Mouse (Mus musculus): ENCODE data around the gene Ccdc158. TPM values are rescaled to one million over a fixed set of nuclear protein-coding genes. Genes with fewer than 3 reads are reported as not detected.
A peak's percentile ranks its signal among the peaks of the same experiment; 100 is the strongest.

The Ccdc158 gene
- polyA plus RNA-seq, 1 experiment from 2014 or later, result 1.1 TPM

DNA sequence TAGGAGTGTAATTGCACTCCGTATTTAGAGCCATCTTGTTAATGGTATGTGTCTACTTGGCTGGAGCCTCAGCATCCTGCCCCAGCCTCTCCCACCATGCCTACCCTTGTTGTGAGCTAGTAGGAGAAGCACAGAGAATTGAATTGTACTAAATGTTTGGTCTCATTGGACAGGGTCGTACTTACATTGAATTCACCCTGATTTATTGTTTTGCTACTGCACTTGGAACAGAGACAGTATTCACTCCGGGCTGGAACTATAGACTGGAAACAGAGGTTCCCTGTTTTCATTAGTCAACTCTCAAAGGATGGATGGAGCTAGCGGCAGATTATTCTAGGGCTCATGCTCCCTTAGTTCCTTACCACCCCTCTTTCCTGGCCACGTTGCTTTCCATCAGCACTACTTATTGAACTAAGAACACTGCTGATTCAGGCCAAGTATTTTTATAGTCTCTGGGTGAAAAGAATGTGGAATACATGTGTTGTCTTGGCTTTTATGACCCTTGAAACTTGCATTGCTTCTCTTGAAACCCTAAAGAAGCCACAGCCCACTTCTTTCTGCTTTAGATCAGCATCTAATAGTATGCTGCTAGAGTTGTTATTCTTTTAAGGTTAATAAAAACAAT, 36.7 kb upstream of the Ccdc158 start:
- 85% methylated on average over 5 of the region's 5 CpGs for WGBS
- Histone ChIP-seq H3K9ac (ENCODE audit: low read length) (no peak overlapping the region), H3K27ac (ENCODE audit: low read depth, low read length) (no peak overlapping the region), H3K9me3 (ENCODE audit: control insufficient read depth, low read length) (no peaks in the 10 kb centered on the region), H3K27me3 (ENCODE audit: control insufficient read depth, insufficient read depth, low read length) (no peaks in the 10 kb centered on the region), H3K4me3 (ENCODE audit: low read depth, low read length) (no peak overlapping the region), H3K4me1 (ENCODE audit: control insufficient read depth, insufficient read depth, low read length) (peaks cover 7% of the 10 kb centered on the region), H3K4me2 (no peak overlapping the region), H3K36me3 (ENCODE audit: control insufficient read depth, insufficient read depth, low read length) (no peaks in the 10 kb centered on the region)
- DNase-seq (ENCODE audit: low spot score, missing footprints), result no peak
- ATAC-seq (ENCODE audit: low FRiP score), result no peak

DNA sequence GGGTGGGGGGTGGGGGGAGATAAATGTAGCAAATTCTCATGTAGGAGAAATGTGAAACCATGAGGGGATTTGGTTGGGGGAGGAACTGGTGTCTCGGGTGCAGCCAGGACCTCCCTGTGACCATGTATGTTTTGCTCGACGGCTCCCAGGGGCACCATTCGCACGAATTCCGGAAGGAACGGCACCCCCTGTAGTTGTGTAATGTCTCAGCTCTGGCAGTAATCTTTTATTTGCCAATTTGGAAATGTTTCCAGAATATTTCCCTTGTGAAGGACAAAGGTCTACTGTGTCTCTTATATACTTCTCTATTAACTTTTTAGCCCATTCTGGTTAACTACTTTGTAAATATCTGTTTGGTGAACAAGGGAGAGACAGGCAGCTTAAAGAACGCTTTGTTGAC, 35.7 kb upstream of the Ccdc158 start:
- ATAC-seq (ENCODE audit: low FRiP score), result no peak
- Histone ChIP-seq H3K27ac (ENCODE audit: low read depth, low read length) (no peak overlapping the region), H3K9me3 (ENCODE audit: control insufficient read depth, low read length) (no peaks in the 10 kb centered on the region), H3K4me2 (no peak overlapping the region), H3K4me3 (ENCODE audit: low read depth, low read length) (no peak overlapping the region), H3K9ac (ENCODE audit: low read length) (no peak overlapping the region), H3K4me1 (ENCODE audit: control insufficient read depth, insufficient read depth, low read length) (peaks cover 16% of the 10 kb centered on the region), H3K36me3 (ENCODE audit: control insufficient read depth, insufficient read depth, low read length) (no peaks in the 10 kb centered on the region), H3K27me3 (ENCODE audit: control insufficient read depth, insufficient read depth, low read length) (no peaks in the 10 kb centered on the region)
- DNase-seq (ENCODE audit: low spot score, missing footprints), result no peak
- 76% methylated on average over 8 of the region's 8 CpGs for WGBS

DNA sequence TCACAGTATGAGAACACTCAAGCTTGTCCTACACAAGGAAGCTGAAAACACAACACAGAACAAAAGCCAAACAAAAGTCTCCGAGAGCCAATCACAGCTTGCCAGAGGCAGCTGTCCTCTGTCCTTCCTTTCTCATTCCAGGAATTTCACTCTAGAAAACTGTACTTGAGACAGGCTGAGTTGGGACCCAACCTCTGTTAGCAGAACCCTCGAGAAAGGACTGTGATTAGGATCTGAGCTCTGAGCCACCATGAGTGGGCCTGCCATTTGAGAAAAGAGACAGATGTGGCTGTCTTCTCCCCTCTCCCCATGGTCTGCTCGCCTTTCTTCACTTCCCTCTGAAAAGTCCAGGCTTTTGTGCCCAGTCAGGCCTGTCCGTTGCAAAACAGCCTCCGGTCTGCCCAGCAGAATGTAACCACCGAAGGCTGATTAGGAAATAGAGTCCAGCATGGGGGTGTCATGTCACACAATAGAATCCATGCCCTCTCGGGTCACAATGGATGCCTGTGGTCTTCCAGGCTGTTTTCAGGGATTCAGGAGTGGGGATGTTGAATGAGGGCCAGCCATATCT, 32.9 kb upstream of the Ccdc158 start:
- no peak overlapping the region for H3K4me3 ChIP-seq (ENCODE audit: low read depth, low read length)
- no peaks in the 10 kb centered on the region for H3K36me3 ChIP-seq (ENCODE audit: control insufficient read depth, insufficient read depth, low read length)
- DNase-seq (ENCODE audit: low spot score, missing footprints) (peak; percentile 90), ATAC-seq (ENCODE audit: low FRiP score) (peak; percentile 43; the same call in 1 of the 2 replicates)
- WGBS, result 15% methylated on average over 7 of the region's 7 CpGs
- H3K27me3 ChIP-seq (ENCODE audit: control insufficient read depth, insufficient read depth, low read length), result no peaks in the 10 kb centered on the region
- peak overlapping the region; percentile 60 for H3K27ac ChIP-seq (ENCODE audit: low read depth, low read length)
- H3K4me2 ChIP-seq, result no peak overlapping the region
- 0 out of 2 replicates have a peak overlapping the region, but pooled peaks have one; percentile 22 for H3K9ac ChIP-seq (ENCODE audit: low read length)
- no peaks in the 10 kb centered on the region for H3K9me3 ChIP-seq (ENCODE audit: control insufficient read depth, low read length)
- H3K4me1 ChIP-seq (ENCODE audit: control insufficient read depth, insufficient read depth, low read length), result peaks cover 16% of the 10 kb centered on the region

DNA sequence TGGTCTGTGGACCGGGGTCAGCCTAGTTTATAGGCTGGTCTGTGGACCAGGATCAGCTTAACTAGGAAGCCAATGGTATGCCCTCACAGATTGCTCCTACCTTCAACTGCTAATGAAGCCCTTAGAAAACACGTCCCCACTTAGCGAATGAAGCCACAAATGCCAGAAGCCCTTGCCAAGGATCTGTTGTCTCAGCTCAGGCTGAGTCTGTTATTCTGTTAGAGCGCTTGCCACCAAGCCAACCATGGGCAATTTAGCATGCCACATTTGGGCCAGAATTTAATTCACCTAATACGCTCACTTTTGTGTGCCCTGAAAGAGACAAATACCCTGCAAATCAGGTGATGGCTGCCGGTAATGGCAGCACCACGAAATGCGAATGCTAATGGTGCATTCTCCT, 28.6 kb upstream of the Ccdc158 start:
- H3K9me3 ChIP-seq (ENCODE audit: control insufficient read depth, low read length), result no peaks in the 10 kb centered on the region
- H3K4me1 ChIP-seq (ENCODE audit: control insufficient read depth, insufficient read depth, low read length), result peaks cover 22% of the 10 kb centered on the region
- 89% methylated on average over 8 of the region's 8 CpGs for WGBS
- DNase-seq (ENCODE audit: low spot score, missing footprints), result no peak
- no peaks in the 10 kb centered on the region for H3K36me3 ChIP-seq (ENCODE audit: control insufficient read depth, insufficient read depth, low read length)
- H3K9ac ChIP-seq (ENCODE audit: low read length), result no peak overlapping the region
- ATAC-seq (ENCODE audit: low FRiP score), result no peak
- H3K27me3 ChIP-seq (ENCODE audit: control insufficient read depth, insufficient read depth, low read length), result no peaks in the 10 kb centered on the region
- no peak overlapping the region for H3K4me2 ChIP-seq
- no peak overlapping the region for H3K4me3 ChIP-seq (ENCODE audit: low read depth, low read length)
- no peak overlapping the region for H3K27ac ChIP-seq (ENCODE audit: low read depth, low read length)

DNA sequence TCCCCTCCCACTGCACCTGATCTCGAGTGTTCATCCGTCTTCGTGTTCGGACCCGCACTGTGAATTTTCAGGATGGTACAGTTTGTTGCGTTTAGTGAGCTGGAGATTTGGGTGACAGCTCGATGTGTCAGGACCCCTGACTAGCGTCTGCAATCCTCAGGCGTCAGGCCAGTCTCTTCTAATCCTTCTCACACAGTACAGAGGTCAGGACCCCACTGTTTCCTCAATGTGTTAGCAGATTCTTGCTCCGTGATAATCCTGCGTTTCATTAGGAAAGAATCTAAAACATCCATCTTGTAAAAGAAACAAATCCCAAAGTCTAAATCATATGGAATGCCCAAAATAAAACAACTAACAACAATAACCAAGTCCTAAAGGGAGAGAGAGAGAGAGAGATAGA, 26.7 kb upstream of the Ccdc158 start:
- DNase-seq (ENCODE audit: low spot score, missing footprints), result no peak

DNA sequence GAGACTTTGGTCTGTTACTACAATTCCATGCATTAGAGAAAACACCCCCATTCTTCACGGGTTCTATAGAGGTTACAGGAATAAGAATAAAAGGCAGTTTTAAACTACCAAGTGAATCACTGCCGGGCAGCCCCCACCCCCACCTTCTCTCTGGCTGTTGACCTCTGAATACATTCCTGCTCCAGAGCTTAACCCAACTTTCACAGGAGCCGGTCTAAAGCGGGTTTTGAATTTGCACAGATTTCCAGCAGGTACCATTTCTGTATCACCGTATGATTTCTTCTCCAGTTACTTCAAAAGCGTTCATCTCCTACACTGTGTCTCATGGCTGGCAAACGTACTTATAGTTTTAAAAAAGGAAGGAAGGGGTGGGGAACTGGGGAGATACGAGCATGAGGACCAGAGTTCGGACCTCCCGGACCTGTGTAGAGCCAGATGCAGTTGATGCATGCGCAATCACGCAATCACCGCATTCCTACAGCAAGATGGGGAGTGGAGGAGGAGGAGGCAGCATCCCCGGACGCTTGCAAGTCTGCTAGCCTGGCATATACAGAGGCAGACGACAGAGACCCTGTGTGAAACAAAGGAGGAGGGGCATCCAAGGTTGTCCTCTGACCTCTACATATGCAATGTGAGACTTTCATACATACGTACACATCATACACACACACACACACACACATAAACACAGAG, 23.9 kb upstream of the Ccdc158 start:
- Histone ChIP-seq H3K9ac (ENCODE audit: low read length) (peak overlapping the region; percentile 47), H3K4me3 (ENCODE audit: low read depth, low read length) (peak overlapping the region; percentile 21), H3K9me3 (ENCODE audit: control insufficient read depth, low read length) (no peaks in the 10 kb centered on the region), H3K36me3 (ENCODE audit: control insufficient read depth, insufficient read depth, low read length) (no peaks in the 10 kb centered on the region), H3K4me1 (ENCODE audit: control insufficient read depth, insufficient read depth, low read length) (peaks cover 10% of the 10 kb centered on the region), H3K4me2 (peak overlapping the region; percentile 47), H3K27me3 (ENCODE audit: control insufficient read depth, insufficient read depth, low read length) (no peaks in the 10 kb centered on the region), H3K27ac (ENCODE audit: low read depth, low read length) (peak overlapping the region; percentile 64)
- DNase-seq (ENCODE audit: low spot score, missing footprints), result peak; percentile 94
- 6% methylated on average over 17 of the region's 17 CpGs for WGBS
- ATAC-seq (ENCODE audit: low FRiP score), result peak; percentile 76

More for the DNA sequence above, 26.7 kb upstream of the Ccdc158 start:
- Histone ChIP-seq H3K9ac (ENCODE audit: low read length) (no peak overlapping the region), H3K4me3 (ENCODE audit: low read depth, low read length) (no peak overlapping the region), H3K27me3 (ENCODE audit: control insufficient read depth, insufficient read depth, low read length) (no peaks in the 10 kb centered on the region), H3K36me3 (ENCODE audit: control insufficient read depth, insufficient read depth, low read length) (no peaks in the 10 kb centered on the region), H3K27ac (ENCODE audit: low read depth, low read length) (no peak overlapping the region), H3K4me2 (no peak overlapping the region), H3K4me1 (ENCODE audit: control insufficient read depth, insufficient read depth, low read length) (peaks cover 18% of the 10 kb centered on the region), H3K9me3 (ENCODE audit: control insufficient read depth, low read length) (no peaks in the 10 kb centered on the region)
- no peak for ATAC-seq (ENCODE audit: low FRiP score)
- WGBS, result 32% methylated on average over 11 of the region's 11 CpGs

DNA sequence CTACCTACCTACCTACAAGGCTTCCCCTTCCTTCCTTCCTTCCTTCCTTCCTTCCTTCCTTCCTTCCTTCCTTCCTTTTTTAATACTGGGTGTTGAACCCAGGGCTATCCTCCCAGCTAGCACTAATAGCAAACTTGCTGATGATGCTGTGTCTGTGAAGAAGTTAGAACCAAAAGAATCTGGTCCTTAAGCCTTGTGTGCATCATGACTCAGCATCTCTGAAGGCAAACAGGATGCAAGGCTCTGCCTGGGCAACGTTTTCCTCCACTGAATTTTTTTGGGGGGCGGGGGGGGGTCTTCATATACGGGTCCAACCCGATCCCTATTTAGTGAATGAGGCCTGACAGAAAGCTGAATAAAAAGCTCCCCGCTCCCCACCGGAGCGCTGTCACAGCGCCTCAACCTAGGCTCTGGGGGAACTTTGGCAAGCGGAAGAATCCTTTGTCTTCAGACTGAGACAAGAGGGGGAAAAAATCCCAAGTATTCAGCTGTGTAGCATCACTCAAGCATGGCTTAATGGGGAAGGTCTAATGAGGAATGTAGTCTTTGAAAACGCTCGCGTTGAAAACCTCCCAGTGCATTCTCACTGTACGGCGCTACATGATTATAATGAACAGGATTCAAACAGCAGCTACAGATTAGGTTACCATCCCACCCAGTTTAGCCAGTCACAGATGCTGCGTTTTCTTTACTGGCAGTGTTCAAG, 23.2 kb upstream of the Ccdc158 start:
- no peaks in the 10 kb centered on the region for H3K36me3 ChIP-seq (ENCODE audit: control insufficient read depth, insufficient read depth, low read length)
- DNase-seq (ENCODE audit: low spot score, missing footprints) (peak; percentile 94), ATAC-seq (ENCODE audit: low FRiP score) (peak; percentile 74)
- under 1% methylated on average over 15 of the region's 15 CpGs for WGBS
- peak overlapping the region; percentile 47 for H3K9ac ChIP-seq (ENCODE audit: low read length)
- H3K4me1 ChIP-seq (ENCODE audit: control insufficient read depth, insufficient read depth, low read length), result peaks cover 10% of the 10 kb centered on the region
- no peaks in the 10 kb centered on the region for H3K9me3 ChIP-seq (ENCODE audit: control insufficient read depth, low read length)
- peak overlapping the region; percentile 64 for H3K27ac ChIP-seq (ENCODE audit: low read depth, low read length)
- no peaks in the 10 kb centered on the region for H3K27me3 ChIP-seq (ENCODE audit: control insufficient read depth, insufficient read depth, low read length)
- peak overlapping the region; percentile 21 for H3K4me3 ChIP-seq (ENCODE audit: low read depth, low read length)
- H3K4me2 ChIP-seq, result peak overlapping the region; percentile 47

DNA sequence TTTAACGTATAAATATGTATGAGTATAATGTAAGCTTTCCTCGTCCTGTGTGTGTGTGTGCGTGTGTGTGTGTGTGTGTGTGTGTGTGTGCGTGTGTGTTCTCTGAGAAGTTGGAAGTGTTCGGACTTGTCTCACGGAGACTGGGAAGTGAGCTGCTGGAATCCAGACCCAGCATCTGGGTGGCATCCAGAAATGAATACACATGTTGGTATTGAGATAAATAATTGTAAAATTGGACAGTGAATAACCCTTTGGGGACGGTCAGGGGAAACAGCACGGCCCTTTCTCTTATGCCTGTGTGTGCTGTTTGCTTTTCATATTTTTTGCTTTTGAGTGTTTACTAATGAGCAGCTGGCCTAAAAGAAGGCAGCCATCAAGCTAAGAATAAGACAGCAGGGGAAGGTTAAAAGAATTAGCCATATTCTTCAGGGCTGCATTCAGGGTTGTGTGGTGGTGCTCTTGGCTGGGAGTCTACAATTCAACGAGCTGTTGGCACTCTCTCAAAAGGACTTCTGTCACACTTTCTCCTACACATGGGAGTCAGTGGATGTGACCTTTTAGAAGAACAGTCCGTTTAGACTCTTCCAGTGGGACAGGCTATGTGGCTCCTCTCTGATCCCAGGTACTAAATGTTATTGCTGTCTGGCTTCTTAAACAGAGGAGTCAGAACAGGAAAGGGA, 19.4 kb upstream of the Ccdc158 start:
- Histone ChIP-seq H3K4me1 (ENCODE audit: control insufficient read depth, insufficient read depth, low read length) (peaks cover 7% of the 10 kb centered on the region), H3K4me3 (ENCODE audit: low read depth, low read length) (no peak overlapping the region), H3K9me3 (ENCODE audit: control insufficient read depth, low read length) (no peaks in the 10 kb centered on the region), H3K27me3 (ENCODE audit: control insufficient read depth, insufficient read depth, low read length) (no peaks in the 10 kb centered on the region), H3K36me3 (ENCODE audit: control insufficient read depth, insufficient read depth, low read length) (no peaks in the 10 kb centered on the region), H3K9ac (ENCODE audit: low read length) (no peak overlapping the region), H3K4me2 (no peak overlapping the region), H3K27ac (ENCODE audit: low read depth, low read length) (no peak overlapping the region)
- 87% methylated on average over 10 of the region's 10 CpGs for WGBS
- ATAC-seq (ENCODE audit: low FRiP score) (no peak), DNase-seq (ENCODE audit: low spot score, missing footprints) (no peak)

Data from midbrain, embryonic 11.5 days (tissue).